Mouse (Mus musculus): ENCODE results near the gene Ntn5. TPM values are rescaled to one million over a fixed set of nuclear protein-coding genes. Genes with fewer than 3 reads are reported as not detected.

The Ntn5 gene
- polyA plus RNA-seq, 1 experiment from 2014 or later: 0.38 TPM

DNA sequence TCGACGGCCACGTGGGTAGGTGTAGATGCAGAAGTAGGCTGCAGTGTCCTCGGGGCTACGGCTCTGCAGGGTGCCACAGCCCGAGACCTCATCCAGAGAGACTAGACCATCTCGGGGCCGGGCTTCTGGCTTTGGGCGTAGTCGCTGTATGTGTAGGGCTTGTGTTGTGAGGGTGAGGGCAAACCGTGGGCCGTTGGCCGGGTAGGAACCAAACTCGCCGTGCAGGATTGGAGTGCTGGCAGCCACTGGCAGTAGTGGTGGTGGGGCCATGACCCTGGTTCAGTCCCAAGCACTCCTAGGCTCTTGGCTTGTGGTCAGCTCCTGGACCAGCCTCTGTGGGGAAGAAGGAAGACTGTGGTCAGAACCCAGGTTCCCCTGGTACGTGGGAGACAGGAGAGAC is 29.6 kb downstream of the Ntn5 start:
- peaks cover 62% of the 10 kb centered on the region for H3K4me1 ChIP-seq
- H3K36me3 ChIP-seq (replicated peaks): peaks cover 45% of the 10 kb centered on the region
- no peak overlapping the region for H3K27ac ChIP-seq
- H3K27me3 ChIP-seq (ENCODE audit: poor library complexity, severe bottlenecking): no peaks in the 10 kb centered on the region
- H3K9me3 ChIP-seq: no peaks in the 10 kb centered on the region
- no peak for DNase-seq (ENCODE audit: extremely low spot score, low spot score)
- H3K4me3 ChIP-seq: peak overlapping the region; percentile 96; the same call in 1 of the 2 replicates
- WGBS: 95% methylated on average over 16 of the region's 16 CpGs

DNA sequence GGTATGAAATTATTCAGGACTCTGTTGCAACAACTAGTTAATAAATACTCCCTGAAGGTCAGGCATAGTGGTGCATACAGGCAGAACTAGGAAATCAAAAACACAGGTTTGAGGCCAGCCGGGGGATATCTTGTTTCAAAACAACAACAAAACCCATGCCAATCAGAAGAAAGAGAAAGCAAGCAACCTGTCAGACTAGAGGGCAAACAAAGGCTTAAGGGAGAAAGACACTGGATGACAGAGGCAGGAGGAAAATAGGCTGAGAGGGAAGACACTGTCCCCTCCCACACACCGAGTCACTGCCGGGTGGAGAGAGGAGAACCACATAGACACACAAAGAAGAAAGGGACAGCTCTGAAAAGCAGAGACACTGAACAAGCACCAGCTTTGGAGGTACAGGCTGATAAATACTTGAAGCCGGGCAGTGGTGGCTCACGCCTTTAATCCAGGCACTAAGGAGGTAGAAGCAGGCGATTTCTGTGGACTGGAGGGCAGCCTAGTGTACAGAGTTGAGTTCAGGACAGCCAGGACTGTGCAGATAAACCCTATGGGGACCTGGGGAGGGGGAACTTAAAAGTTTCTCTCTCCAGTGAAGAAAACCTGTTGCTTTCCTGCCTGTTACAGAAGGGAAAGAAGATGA is 30.2 kb downstream of the Ntn5 start:
- Histone ChIP-seq H3K4me1 (peaks cover 60% of the 10 kb centered on the region), H3K27me3 (ENCODE audit: poor library complexity, severe bottlenecking) (no peaks in the 10 kb centered on the region), H3K9me3 (no peaks in the 10 kb centered on the region), H3K4me3 (peak overlapping the region; percentile 96), H3K27ac (peak overlapping the region; percentile 90), H3K36me3 (replicated peaks) (peaks cover 49% of the 10 kb centered on the region)
- DNase-seq (ENCODE audit: extremely low spot score, low spot score): no peak
- WGBS: 89% methylated on average over 6 of the region's 6 CpGs

DNA sequence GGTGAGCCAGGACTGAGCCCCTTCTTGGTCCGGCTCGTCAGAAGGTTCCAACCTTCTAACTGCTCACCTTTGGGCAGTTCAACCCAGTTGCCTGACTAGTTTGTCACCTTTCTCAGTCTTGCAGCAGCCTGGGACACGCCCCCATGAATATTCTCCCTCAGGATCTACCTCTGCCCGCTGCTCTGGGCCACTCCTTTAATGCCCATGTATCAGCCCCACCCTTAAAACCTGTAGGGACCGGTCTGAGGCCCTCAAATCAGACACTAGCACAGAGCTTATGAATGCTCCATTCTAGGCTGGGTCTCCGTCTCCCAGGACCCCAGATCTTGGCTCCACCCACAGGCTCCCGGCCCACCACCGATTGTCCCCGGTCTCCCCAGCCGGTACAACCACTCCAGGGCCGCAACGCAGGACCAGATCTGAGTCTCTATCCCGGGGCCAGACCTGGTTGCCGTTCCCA is 30.8 kb downstream of the Ntn5 start:
- H3K27me3 ChIP-seq (ENCODE audit: poor library complexity, severe bottlenecking): no peaks in the 10 kb centered on the region

DNA sequence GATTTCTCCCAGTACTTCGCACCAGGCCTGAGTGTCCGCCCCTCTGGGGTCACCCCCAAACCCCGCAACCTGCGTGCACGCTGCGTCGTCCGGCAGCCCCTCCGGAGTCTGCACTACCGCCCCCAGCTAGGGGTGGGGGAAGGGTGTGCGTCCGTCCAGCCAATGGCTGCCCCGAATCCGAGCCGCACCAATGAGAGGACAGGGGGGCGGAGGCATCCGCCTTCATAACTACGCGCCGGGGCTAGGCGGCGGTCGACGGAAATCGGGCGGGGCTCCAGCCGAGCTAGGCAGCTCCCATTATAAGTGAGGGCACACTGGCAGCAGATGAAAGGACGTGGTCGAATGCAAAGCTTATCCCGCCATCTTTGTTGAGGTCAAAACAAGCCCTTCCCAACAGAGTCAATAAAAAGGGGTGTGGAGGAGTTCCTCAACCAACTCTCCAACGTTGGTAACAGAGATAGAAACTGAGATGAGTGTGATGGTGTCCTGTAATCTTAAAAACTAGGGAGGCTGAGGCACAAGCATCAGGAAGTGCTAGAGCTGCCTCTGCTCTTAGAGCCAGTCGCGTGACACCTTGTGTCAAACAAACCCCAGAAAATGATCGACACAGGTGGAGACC is 31.4 kb downstream of the Ntn5 start, which contains the start of gene Rpl18:
Rpl18 (plus strand) TSS at position 368 of the 619 bp plus-strand sequence.
- 7% methylated on average over 34 of the region's 34 CpGs for WGBS
- Histone ChIP-seq H3K4me1 (peaks cover 61% of the 10 kb centered on the region), H3K27me3 (ENCODE audit: poor library complexity, severe bottlenecking) (no peaks in the 10 kb centered on the region), H3K4me3 (peak within 1 kb of the TSS; percentile 96), H3K36me3 (replicated peaks) (peaks cover 52% of the 10 kb centered on the region), H3K27ac (peak within 1 kb of the TSS; percentile 90), H3K9me3 (no peaks in the 10 kb centered on the region)
- DNase-seq (ENCODE audit: extremely low spot score, low spot score): peak; percentile 95

More for the DNA sequence above, 30.8 kb downstream of the Ntn5 start:
- Histone ChIP-seq H3K4me3 (peak overlapping the region; percentile 96), H3K36me3 (replicated peaks) (peaks cover 52% of the 10 kb centered on the region), H3K27ac (peak overlapping the region; percentile 90), H3K9me3 (no peaks in the 10 kb centered on the region), H3K4me1 (peaks cover 60% of the 10 kb centered on the region)
- no peak for DNase-seq (ENCODE audit: extremely low spot score, low spot score)
- 12% methylated on average over 14 of the region's 14 CpGs for WGBS

DNA sequence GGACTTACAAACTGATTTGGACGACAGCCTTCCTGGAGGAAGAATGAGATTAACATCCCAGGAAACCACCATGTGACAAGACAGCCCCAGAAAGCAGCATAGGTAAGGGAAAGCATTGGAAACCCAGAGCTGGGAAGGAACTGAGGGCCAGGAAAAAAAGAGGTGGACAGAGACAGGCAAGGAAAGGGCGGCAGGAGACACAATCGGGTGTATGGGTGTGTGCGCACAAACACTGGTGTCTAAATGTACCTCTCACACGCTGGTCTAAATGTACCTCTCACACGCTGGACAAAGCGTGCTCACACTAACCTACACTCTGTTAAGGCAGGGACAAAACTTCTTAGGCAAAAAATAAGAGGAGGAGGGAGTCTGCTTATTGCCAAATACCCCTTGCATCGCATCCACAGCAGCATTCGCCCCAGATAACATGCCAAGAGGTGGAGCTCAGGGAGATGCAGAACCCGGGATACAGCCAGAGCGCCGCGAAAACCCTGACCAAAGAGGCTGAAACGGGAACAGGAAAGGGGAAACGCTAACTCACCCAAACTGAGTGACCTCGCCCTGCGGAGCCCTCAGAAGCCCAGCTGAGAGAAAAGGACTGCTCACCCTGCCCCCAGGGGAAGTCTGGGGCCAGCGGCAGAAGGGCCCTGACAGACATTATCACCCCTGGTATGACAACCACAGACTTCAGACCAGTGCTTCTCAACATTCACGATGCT is 32.1 kb downstream of the Ntn5 start:
- peak overlapping the region; percentile 90 for H3K27ac ChIP-seq
- no peaks in the 10 kb centered on the region for H3K9me3 ChIP-seq
- peaks cover 52% of the 10 kb centered on the region for H3K36me3 ChIP-seq (replicated peaks)
- no peaks in the 10 kb centered on the region for H3K27me3 ChIP-seq (ENCODE audit: poor library complexity, severe bottlenecking)
- DNase-seq (ENCODE audit: extremely low spot score, low spot score): no peak
- 85% methylated on average over 19 of the region's 19 CpGs for WGBS
- H3K4me3 ChIP-seq: peak overlapping the region; percentile 96
- peaks cover 68% of the 10 kb centered on the region for H3K4me1 ChIP-seq

DNA sequence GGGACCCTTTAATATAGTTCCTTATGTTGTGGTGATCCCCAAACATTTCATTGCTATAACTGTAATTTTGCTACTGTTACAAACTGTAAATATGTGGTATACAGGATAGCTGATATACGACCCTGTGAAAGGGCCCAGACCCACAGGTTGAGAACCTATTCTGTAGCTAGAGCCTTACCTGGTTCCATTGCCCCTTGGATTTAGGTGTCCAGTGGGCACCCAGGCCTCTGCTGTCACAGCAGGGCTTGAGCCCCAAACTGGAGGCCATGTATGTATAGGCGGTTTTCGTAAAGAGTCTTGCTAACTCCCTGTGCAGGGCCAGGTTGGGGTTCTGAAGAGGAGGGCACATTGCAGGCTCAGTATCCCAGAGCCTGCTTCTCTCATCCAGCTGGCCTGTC is 32.6 kb downstream of the Ntn5 start:
- 86% methylated on average over 3 of the region's 3 CpGs for WGBS
- Histone ChIP-seq H3K27ac (no peak overlapping the region), H3K9me3 (no peaks in the 10 kb centered on the region), H3K4me3 (peak overlapping the region; percentile 96), H3K36me3 (replicated peaks) (peaks cover 52% of the 10 kb centered on the region), H3K27me3 (ENCODE audit: poor library complexity, severe bottlenecking) (no peaks in the 10 kb centered on the region), H3K4me1 (peaks cover 70% of the 10 kb centered on the region)
- no peak for DNase-seq (ENCODE audit: extremely low spot score, low spot score)

DNA sequence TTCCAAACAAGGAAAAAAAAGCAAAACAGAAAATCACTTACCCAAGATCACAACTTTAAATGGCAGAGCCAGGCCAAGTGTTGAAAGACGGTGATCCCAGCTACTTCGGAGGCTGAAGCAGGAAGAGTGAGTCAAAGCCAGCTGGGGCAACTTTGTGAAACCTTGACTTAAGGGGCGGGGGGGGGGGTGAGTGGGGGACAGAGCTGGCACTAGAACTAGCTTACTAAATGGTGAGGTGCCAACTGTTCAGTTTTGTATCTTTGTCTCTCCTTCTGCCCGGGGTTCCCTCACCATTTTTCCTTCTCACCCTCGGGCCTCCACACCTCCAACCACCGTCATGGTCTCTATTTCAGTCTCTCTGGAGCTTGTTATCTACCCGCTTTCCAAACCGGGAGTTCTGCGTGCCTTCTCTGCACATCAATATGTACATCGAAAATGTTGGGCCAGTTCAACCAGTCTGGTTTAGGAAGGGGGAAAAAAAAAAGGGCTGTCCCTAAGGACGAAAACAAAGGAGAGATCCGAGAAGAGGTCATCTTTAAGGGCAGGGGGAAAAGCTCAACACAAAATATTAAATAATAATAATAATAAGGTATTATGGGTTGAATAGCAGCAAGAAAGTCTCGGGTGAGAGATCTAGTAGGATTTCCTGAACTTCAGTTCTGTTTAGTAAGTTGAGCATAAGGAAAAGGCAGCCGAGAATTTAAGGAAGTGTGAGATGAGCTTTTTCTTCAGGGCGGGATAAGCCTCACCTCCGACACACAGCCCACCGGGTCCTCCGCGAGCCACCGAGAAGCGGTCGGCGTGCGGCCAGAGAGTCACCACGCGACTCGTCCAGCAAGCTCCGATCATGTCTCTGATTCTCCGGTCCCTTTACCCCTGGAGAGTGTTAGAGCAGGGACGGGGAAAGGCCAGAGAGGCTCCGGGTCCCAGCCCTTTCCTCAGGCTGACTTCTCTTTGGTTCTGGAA is 33.4 kb downstream of the Ntn5 start:
- H3K36me3 ChIP-seq (replicated peaks): peaks cover 52% of the 10 kb centered on the region

DNA sequence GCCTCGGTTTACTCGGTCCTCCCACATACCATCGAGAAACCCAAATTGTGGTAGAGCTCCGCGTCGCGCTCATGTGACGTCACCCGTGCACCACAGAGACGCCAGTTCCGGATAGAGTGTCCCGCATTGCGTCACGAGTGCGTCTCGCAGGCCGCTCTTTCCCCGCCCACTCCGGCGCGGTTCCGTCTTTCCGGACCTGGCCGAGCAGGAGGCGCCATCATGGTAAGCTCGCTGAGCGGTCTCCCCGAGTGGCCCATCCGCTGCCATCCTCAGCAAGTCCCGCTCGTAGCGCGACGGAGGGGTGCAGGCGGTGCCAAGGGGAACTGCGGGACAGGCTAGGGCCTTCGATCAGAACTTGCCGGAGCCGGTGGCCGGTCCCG is 34.1 kb downstream of the Ntn5 start, which contains the start of gene Sphk2:
Sphk2 (minus strand) TSS at position 85 of the 380 bp plus-strand sequence.
- peak within 1 kb of the TSS; percentile 96 for H3K4me3 ChIP-seq
- H3K27me3 ChIP-seq (ENCODE audit: poor library complexity, severe bottlenecking): no peaks in the 10 kb centered on the region
- no peaks in the 10 kb centered on the region for H3K9me3 ChIP-seq
- peaks cover 64% of the 10 kb centered on the region for H3K4me1 ChIP-seq
- H3K27ac ChIP-seq: peak within 1 kb of the TSS; percentile 98
- WGBS: under 1% methylated on average over 41 of the region's 41 CpGs
- peaks cover 52% of the 10 kb centered on the region for H3K36me3 ChIP-seq (replicated peaks)
- peak; percentile 98 for DNase-seq (ENCODE audit: extremely low spot score, low spot score)

More for the DNA sequence above, 33.4 kb downstream of the Ntn5 start:
- Histone ChIP-seq H3K4me1 (peaks cover 69% of the 10 kb centered on the region), H3K4me3 (peak overlapping the region; percentile 96), H3K27ac (peak overlapping the region; percentile 98), H3K9me3 (no peaks in the 10 kb centered on the region), H3K27me3 (ENCODE audit: poor library complexity, severe bottlenecking) (no peaks in the 10 kb centered on the region)
- no peak for DNase-seq (ENCODE audit: extremely low spot score, low spot score)
- WGBS: 12% methylated on average over 31 of the region's 31 CpGs

DNA sequence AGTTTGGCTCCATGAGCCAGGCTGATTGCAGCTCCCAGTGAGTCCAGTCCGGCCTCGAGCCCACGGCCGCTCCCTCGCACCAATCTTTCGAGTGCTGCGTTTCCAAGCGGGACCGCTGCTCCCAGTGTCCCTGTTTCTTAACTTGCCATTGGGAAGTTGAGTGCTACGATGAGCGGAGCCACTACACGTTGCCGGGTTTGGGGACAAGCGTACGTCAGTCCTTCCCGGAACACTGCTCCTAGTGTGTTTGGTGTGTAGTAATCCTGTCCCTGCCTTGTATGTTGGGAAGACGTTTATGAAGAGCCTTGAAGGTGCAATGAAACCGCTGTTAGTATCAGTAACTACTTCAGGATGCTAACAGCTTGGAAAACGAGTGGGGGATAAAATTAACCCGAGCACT is 34.5 kb downstream of the Ntn5 start:
- peak overlapping the region; percentile 98 for H3K27ac ChIP-seq
- H3K9me3 ChIP-seq: no peaks in the 10 kb centered on the region
- H3K4me1 ChIP-seq: peaks cover 63% of the 10 kb centered on the region
- WGBS: under 1% methylated on average over 20 of the region's 20 CpGs
- no peaks in the 10 kb centered on the region for H3K27me3 ChIP-seq (ENCODE audit: poor library complexity, severe bottlenecking)
- peaks cover 52% of the 10 kb centered on the region for H3K36me3 ChIP-seq (replicated peaks)
- peak overlapping the region; percentile 96 for H3K4me3 ChIP-seq
- no peak for DNase-seq (ENCODE audit: extremely low spot score, low spot score)

DNA sequence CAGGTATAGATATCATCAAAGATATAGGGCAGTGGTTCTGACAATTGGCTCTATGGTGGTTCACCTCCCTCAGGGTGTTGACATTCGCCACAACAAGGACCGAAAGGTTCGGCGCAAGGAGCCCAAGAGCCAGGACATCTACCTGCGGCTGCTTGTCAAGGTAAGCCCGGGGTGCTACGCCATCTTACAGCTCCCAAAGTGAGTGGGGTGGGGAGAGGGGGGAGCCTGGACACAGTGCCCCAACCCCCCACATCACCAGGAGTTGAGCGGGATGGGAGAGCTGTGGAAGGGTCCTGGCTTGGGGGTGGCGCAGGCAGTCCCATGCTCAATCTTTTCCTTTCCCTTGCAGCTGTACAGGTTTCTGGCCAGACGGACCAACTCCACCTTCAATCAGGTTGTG is 35.4 kb downstream of the Ntn5 start:
- Histone ChIP-seq H3K4me1 (peaks cover 56% of the 10 kb centered on the region), H3K36me3 (replicated peaks) (peaks cover 56% of the 10 kb centered on the region), H3K9me3 (no peaks in the 10 kb centered on the region), H3K27me3 (ENCODE audit: poor library complexity, severe bottlenecking) (no peaks in the 10 kb centered on the region), H3K27ac (peak overlapping the region; percentile 98), H3K4me3 (peak overlapping the region; percentile 96)
- no peak for DNase-seq (ENCODE audit: extremely low spot score, low spot score)
- 87% methylated on average over 10 of the region's 10 CpGs for WGBS

DNA sequence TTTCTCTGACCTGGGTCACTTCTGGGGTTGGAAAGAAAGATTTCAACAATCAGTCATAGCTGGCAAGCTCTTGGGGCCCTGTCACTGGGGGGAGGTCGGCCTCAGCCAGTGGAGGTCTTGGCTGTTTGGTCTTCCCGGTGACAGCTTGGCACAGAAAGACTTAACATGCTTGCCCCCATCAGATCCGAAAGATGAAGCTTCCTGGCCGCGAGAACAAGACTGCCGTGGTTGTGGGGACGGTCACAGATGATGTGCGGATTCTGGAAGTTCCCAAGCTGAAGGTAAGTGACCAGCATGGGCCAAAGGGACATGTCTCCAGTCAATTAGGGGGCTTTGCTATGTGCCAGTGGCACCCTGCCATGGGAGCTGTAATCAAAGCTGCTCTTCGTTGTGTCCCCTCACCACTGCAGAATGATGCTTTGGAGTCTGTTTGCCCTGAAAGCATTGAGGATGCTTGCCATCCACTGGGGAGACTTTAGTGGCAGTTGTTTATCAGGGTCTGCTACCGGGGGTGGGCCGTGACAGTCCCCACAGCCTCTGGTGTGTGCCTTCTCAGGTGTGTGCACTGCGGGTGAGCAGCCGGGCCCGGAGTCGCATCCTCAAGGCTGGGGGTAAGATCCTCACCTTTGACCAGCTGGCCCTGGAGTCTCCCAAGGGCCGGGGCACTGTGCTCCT is 36.1 kb downstream of the Ntn5 start:
- no peaks in the 10 kb centered on the region for H3K9me3 ChIP-seq
- 94% methylated on average over 16 of the region's 16 CpGs for WGBS
- no peak for DNase-seq (ENCODE audit: extremely low spot score, low spot score)
- peak overlapping the region; percentile 96 for H3K4me3 ChIP-seq
- H3K36me3 ChIP-seq (replicated peaks): peaks cover 63% of the 10 kb centered on the region
- no peaks in the 10 kb centered on the region for H3K27me3 ChIP-seq (ENCODE audit: poor library complexity, severe bottlenecking)
- peaks cover 49% of the 10 kb centered on the region for H3K4me1 ChIP-seq
- H3K27ac ChIP-seq: 0 out of 2 replicates have a peak overlapping the region, but pooled peaks have one; percentile 98
